Mouse (Mus musculus) embryonic facial prominence, embryonic 13.5 days (tissue): ENCODE results near the gene Srp54c. TPM values are rescaled to one million over a fixed set of nuclear protein-coding genes. Genes with fewer than 3 reads are reported as not detected.

ENCODE experiments used
- polyA plus RNA-seq: library from polyadenylated mRNA; unstranded; fragments of >200 nt; fragmentation: Nextera tagmentation; extraction: Ambion mirVana; gene quantifications from 2 replicates; pipeline ENCODE4 v1.2.1, GENCODE M21; 2015

The Srp54c gene
- polyA plus RNA-seq, 1 experiment from 2014 or later = 73.2 TPM

Other genes starting within 250 kb of the Srp54c start
- not detected in 2 replicates for gene Gm20403, start 243.6 kb upstream of the Srp54c start, polyA plus RNA-seq
- gene Baz1a, start 215.8 kb upstream of the Srp54c start, polyA plus RNA-seq = 26.6 and 31.2 TPM in 2 replicates
- 41.9 and 43.2 TPM in 2 replicates for gene 2700097O09Rik, start 150.1 kb upstream of the Srp54c start, polyA plus RNA-seq
- gene Srp54a, start 149.9 kb upstream of the Srp54c start, polyA plus RNA-seq = 160 and 180 TPM in 2 replicates
- gene Fam177a, start 105.7 kb upstream of the Srp54c start, polyA plus RNA-seq = 24.7 and 27.8 TPM in 2 replicates
- 63.1 and 63.4 TPM in 2 replicates for gene Srp54b, start 75.1 kb upstream of the Srp54c start, polyA plus RNA-seq
- 1.5 and 2.6 TPM in 2 replicates for gene 1700047I17Rik2, start 30.6 kb upstream of the Srp54c start, polyA plus RNA-seq
- 13.0 and 15.5 TPM in 2 replicates for gene 1110008L16Rik, start 69.4 kb downstream of the Srp54c start, polyA plus RNA-seq
- 16.8 and 18.8 TPM in 2 replicates for gene Ppp2r3c, start 72.8 kb downstream of the Srp54c start, polyA plus RNA-seq
- 440 and 454 TPM in 2 replicates for gene Psma6, start 154.1 kb downstream of the Srp54c start, polyA plus RNA-seq